Mouse (Mus musculus) kidney, adult 10 weeks (tissue): ENCODE measurements around the gene Mrps14. TPM values are rescaled to one million over a fixed set of nuclear protein-coding genes. Genes with fewer than 3 reads are reported as not detected.

Experiments
- polyA plus RNA-seq: library from polyadenylated mRNA; stranded (reverse); fragments of 350-450 nt; fragmentation: Illumina TruSeq; extraction: RNeasy Lipid Tissue Mini Kit (QIAGEN cat#74804); gene quantifications from one replicate; pipeline ENCODE4 v1.2.3, GENCODE M21; 2014; ENCODE audit warnings: low read depth, low replicate concordance

Gene Mrps14
- polyA plus RNA-seq = 64.9 TPM

DNA sequence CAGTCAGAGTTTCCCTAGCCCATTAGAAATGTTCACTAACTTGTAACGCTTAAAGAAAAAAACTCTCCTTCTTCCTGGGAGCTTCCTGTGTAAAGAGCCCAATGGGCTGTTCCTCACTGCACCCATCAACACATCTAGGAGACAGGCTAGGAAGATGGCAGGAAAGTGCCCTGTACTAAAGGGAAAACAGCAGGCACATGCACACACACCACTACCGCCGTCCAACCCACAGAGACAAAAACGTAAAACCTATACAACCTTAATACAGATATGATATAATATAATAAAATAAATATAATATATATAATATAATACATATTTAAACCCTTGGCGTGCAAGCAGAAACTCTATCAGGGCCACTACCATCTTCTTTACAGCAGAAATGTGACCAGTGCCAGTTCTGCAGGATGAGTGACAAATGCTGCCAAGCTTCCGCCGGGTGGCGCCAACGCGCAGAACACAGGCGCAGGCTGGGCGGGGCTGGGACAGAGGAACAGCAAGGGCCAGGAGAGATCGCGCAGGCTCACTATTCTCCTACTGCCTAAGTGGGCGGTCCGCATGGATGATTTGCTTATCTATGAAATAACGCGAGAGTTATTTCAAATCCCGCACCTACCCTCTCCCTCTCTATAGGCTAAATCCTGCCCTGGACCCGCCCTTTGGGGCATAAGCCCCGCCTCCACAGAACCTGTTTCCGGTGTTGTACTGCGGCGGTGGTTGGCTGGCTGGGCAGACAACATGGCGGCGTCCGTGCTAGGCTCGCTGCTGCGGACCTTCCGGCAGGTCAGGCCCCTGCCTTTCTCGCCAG is at the start of gene Mrps14:
TSS of gene Mrps14 (plus strand) at position 687 of the 808 bp plus-strand sequence.

DNA sequence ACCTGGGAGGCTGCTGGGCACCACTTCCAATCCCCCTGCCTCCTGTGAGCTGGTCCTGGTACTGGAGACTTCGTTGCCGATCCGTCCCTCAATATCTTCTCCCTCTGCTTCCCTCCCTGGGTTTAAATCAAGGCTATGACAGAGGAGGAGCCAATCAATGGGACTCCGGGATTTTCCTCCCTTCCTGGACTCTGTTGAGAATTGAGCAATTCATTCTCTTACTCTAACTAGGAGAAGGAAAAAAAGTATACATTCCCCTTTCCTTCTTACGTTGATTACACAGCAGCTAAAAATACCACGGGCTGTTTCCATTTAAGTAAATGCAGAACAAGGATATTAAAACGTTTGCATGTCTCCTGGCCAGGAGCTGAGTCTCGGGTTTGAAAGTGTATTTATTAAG is 41.5 kb upstream of the Mrps14 start, which contains the start of gene Tnn:
TSS of gene Tnn (minus strand) at position 101 of the 400 bp plus-strand sequence.

DNA sequence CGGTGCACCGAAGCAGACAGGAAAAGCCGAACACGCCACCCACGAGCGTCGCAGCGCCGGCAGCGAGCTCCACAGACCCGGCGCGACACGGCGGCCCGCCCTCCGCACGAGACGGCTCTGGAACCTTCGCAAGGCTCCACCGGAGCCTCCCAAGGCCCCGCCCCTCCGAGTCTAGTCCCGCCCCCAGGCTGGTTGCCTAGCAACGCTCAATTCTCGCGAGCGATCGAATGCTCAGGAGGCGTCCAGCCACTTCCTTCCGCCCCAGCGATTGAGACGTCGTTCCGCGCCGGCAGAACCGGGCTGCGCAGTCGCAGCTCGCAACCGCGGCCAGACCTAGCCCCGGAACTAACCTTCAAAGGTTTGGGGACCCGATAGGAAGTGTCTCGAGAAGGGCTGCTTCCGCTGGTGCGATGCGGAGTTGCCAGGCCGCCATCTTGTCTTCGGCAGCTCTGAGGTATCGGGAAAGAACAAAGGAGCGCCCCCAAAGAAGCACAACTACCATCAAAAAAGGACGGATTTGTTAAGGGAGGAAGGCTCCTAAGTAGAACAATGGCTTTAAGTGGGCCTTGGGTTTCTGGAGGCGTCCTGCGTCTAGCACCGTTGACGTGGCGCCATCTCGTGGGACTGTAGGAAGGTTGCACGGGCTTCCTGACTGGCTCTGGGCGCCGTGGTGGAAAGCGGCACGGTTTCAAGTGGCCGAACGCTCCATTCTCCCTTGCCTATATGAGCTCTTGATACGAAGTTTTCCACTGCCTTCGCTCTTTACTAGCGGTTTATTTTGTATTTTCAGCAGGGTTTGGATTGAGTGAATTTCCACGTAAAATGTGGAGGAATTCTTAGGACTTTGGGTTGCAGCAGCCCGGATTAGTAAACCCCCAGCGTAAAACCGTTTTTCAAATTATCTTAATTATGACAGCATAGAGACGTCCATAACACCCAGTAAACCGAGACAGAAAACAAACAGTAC is 18.0 kb downstream of the Mrps14 start, which contains the start of gene Cacybp:
TSS of gene Cacybp (minus strand) at position 173 of the 967 bp plus-strand sequence.

Other genes with a start within 250 kb of the Mrps14 start
- gene 4930523C07Rik, start 150.8 kb upstream of the Mrps14 start, polyA plus RNA-seq = 11.8 TPM
- gene Tnn, start 41.6 kb upstream of the Mrps14 start, polyA plus RNA-seq = 4.2 TPM
- gene Cacybp, start 17.7 kb downstream of the Mrps14 start, polyA plus RNA-seq = 186 TPM